Mouse (Mus musculus) adrenal gland, adult (tissue): ENCODE measurements at regions not wholly inside any gene's neighbourhood (a gene's known extent, or its start where the extent isn't known, plus 50 kb on each side); places are given as distances from the start of the nearest gene placed in this dataset.

ENCODE experiments used
- DNase-seq, 2 experiments: peaks; one replicate each; pipeline ENCODE4 v3.0.0; 2022 to 2023; ENCODE audit warnings: low spot score in 1 of 2; ENCODE audit not compliant: inconsistent age in 2 of 2

- DNase-seq: no peak
Measured at GRCm38 (mm10) chr10:38147421-38147820, 674.2 kb downstream of the Rfpl4b start.

- DNase-seq: no peak
Measured at GRCm38 (mm10) chr10:38139196-38139595, 682.4 kb downstream of the Rfpl4b start.

DNA sequence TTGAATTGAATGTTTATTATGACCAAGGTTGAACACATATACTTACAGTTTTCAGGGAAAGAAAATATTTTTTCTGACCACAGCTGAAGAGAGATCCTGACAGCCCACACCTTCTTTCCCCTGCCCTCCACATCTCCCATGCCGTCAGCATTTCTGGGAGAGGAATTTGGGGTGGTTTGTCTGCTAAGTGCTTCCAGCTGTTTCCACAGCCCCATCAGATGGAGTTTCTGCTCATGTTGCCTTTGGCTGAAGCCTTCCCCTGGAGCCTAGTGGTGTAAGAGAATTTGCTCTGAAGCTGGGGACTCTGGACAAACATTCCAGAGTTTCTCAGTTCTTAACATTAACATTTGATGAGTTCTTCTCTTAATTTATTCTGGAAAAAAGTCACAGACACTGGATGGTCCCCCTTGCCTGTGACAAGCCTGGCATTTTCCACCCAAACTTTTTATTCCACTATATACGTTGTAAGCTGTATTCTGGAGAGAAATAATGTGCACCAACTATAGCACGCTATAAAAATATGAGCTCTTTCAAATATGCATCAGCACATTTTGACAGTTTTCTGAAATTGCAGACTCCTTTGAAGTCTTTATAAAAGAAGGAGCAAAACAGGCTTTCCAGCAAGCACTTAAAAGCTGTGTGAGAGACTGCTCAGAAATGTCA is 699.5 kb downstream of the Rfpl4b start:
- DNase-seq: no peak

DNA sequence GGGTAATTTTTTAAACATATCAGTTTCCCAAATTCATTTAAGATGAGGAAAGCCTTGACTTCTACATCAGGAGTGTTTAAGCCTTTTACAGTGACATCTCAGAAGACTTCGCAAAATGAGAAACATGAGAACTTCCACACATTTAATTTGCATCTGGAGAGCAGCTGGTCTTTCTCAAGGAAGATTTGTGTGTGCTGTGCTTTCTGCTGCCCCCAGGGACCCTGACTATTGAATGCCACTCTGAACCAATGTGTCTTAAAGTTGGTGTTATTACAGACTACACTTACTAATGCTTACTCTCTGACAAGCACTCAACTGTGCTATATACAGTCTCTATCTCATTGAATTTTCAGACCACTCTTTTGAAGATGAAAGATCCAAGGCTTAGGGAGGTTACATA is 703.0 kb downstream of the Rfpl4b start:
- DNase-seq: no peak

GRCm38 (mm10) chr10:38116516-38116915 is 705.1 kb downstream of the Rfpl4b start:
- DNase-seq: no peak

DNA sequence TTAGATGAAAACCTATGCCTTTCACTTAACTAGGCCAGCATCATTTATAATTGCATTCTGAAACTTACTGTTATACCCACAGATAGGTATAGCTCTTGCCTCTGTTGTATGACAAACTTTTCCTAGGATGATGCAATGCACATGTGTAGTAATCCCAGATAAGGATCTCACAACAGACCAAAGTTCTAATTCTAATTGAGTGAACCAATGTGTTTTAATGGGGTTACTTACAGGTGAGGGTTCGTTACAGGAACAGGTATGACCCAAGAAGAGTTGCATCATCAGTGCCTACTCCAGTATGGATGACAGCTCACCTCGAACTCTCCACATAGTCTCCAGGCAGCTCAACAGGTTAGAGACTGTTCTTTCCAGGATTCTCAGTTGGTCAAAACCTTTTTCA is 707.4 kb downstream of the Rfpl4b start:
- DNase-seq: no peak

DNA sequence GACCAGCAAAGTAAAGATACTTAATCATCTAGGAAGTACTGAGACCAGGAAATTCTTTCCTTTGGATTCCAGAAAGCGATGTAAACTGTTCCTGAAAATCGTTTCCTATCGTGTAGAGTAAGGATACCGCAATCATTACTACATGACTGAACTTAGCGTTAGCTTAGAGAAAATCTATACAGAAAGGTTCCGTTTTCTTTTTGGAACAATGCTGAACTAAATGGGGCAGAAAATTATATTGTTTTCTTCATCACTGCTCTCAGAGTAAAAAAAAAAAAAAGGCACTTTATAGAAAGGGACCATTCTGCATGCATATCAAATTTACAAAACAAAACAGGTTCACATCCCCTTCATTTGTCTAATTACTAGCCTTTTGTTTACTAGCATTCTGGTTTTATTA is 713.0 kb downstream of the Rfpl4b start:
- no peak for DNase-seq

- no peak for DNase-seq
Measured at GRCm38 (mm10) chr10:38103570-38103969, 718.0 kb downstream of the Rfpl4b start.

DNA sequence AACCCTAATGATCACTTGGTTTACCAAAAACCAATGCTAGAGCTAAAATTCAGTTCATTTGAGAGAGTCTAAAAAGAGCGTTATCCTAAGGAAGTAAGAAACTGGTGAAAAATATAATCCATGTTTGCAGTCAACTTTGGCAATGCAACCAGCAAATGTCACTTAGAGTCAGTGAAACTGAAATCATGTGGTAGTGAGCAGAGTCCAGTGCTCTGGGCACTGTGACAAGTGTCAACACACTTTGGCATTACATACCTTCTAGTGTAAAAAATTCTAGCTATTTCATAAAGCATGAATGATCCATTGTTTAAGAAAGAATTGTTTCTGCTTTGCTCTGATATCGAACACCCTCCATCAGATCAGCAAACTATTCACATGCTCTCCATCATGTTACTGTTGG is 743.1 kb downstream of the Rfpl4b start:
- DNase-seq: no peak

GRCm38 (mm10) chr10:38072394-38072793 is 749.2 kb downstream of the Rfpl4b start:
- no peak for DNase-seq

DNA sequence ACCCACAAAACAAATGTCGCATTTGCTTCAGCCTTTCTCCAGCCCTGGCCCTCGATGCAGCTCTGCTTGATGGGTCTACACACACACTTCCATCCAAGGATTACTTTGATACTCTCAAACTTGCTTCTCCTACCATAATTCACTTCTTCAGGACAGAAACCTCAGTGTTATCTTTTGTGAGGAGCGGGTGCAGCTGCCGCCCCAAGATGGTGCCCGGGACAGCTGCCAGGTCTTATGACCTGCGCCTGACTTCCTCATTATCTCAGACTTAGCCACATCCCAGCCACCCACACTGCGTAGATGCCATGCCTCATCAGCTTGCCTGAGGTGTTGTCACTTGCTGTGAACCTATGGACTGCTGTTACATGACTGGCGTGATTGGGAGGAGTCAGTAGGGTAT is 762.5 kb downstream of the Rfpl4b start:
- no peak for DNase-seq

DNA sequence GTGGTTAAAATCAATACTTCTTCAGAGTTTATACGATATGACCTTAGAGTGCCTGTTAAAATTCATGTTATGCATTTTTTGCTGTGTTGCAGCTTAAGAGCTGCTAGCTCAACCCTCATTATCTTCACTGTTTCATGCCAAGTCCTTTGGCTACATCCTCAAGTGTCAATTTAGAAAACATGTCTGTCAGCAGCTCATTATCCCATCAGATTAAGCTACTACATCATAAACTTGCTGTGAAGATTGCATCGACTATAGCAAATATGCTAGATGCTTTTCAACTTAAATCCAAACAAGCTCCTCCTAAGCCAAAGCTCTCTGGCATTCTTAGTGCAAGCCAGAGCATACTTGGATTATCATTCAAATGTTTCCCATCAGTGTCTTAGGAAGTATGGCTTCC is 811.1 kb downstream of the Rfpl4b start:
- DNase-seq: no peak

GRCm38 (mm10) chr10:37995691-37996445 is 825.7 kb downstream of the Rfpl4b start:
- no peak for DNase-seq

GRCm38 (mm10) chr10:37988297-37989263 is 833.0 kb downstream of the Rfpl4b start:
- peak in 1 of 2 experiments; percentile 67 for DNase-seq

GRCm38 (mm10) chr10:37978899-37979539 is 840.3 kb upstream of the Marcks start:
- DNase-seq: no peak

GRCm38 (mm10) chr10:37960051-37960450 is 821.3 kb upstream of the Marcks start:
- peak in 1 of 2 experiments; percentile 19 for DNase-seq

DNA sequence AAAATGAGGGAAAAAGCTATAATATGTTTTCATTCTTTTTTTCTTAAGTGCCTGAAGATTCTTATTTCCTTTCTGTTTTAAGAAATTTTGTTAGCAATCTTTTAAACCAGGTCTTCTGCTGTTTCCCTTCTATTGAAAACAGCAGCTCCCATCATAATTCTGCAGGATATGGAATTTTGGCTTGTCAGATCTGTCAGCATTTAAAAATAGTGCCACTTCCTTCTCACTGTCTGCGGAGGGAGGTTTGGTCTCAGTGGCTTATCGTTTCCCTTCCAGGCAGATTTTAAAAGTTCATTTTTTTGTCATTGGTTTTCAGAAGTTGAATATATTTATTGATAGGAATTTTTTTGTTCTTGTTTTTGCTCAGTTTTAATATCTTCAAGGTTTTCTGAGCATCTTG is 776.1 kb upstream of the Marcks start:
- DNase-seq: no peak

DNA sequence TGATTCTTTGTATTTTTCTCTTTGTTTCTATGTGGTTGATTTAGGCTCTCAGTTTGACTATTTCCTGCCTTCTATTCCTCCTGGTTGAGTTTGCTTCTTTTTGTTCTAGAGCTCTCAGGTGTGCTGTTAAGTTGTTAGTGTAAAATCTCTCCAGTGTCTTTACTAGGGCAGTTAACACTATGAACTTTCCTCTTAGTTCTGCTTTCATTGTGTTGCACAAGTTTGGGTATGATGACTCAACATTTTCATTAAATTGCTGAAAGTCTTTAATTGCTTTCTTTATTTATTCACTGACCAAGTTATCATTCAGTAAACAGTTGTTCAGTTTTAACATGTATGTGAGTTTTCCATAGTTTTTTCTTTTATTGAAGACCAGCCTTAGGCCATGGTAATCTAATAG is 772.9 kb upstream of the Marcks start:
- no peak for DNase-seq

GRCm38 (mm10) chr10:37908276-37908675 is 769.6 kb upstream of the Marcks start:
- DNase-seq: no peak

- DNase-seq: no peak
Measured at GRCm38 (mm10) chr10:37907731-37908130, 769.0 kb upstream of the Marcks start.

DNA sequence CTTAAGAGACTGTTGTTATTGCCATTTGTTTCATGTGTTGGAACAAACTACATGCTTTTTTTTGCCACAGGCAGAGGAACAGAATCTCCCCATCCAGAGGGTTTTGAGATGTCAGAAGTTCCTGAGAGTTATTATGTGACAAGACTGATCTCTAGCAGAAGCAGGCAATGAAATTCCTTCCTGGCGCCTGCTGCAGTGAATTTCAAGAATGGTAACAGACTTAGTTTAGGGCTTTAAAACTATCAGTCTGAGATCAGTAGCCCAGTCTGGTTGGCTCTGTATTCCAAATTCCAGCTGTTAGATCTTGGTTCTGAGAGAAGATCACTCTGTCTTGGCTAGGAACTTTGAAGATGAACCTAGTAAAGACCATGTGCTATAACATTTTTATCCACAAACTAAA is 749.2 kb upstream of the Marcks start:
- no peak for DNase-seq
